19 mouse cellular contexts compared by ENCODE assay signal in genomic region chr8:91126786-91127185, GRCm38 (mm10). TPM values are rescaled to one million over a fixed set of nuclear protein-coding genes. Genes with fewer than 3 reads are reported as not detected.
DNase-seq lines count a peak whose midpoint lies in the region.
"Had no signal": no experiment of that assay in that cellular context is flagged by ENCODE, and none has a peak within 500 bp of the region (broad histone marks: within the 10 kb centered on the region; RNA-seq: fewer than 3 reads in every experiment).

No protein-coding gene starts in this region.

- DNase-seq in layer of hippocampus, adult 18-20 months (ENCODE audit: low spot score in 2 of 2): peak; percentile 49 to 80
- no peak for DNase-seq in layer of hippocampus, postnatal 10 days (ENCODE audit: low spot score in 2 of 2)
- peak; percentile 78 for DNase-seq in brain, adult 2 months (ENCODE audit: low read depth, low spot score)
- DNase-seq in layer of hippocampus, adult 8-10 months (ENCODE audit: low spot score in 2 of 2): peak; percentile 56 to 60
- DNase-seq in left cerebral cortex, postnatal 25 days (ENCODE audit: low spot score in 2 of 2): peak; percentile 57 to 90
- DNase-seq in gastrocnemius, adult 8-10 months (ENCODE audit: low spot score in 2 of 2): no peak
- DNase-seq in cerebellum, postnatal 10 days: no peak
- DNase-seq in kidney, adult 18-20 months: no peak
- DNase-seq: adrenal gland, postnatal 36 days; B cell, adult 2 months; cerebellum, adult 11 months; cerebellum, postnatal 14 days; forebrain, postnatal 0 days; gastrocnemius, postnatal 14 days; kidney, adult 9 months; kidney, postnatal 14 days; liver; retina, postnatal 1 day; thymus, postnatal 14 days had no signal

- intact Hi-C loops in left cerebral cortex, postnatal 25 days (cut with DNase I): no loop called here

RNA-seq across cellular contexts. Expression of gene Rbl2, which starts 56.9 kb away (rescaled TPM):
- 10 to 100 TPM; 40.1 to 45.2 TPM for total RNA-seq in layer of hippocampus, adult 18-20 months (2021)
- 10 to 100 TPM; 29.1 to 29.7 TPM for total RNA-seq in layer of hippocampus, postnatal 10 days (2021)
- total RNA-seq in layer of hippocampus, adult 8-10 months (2022): 10 to 100 TPM; 38.3 to 45.0 (median 42.1) TPM
- total RNA-seq in left cerebral cortex, postnatal 25 days (2021): 10 to 100 TPM; 35.7 to 37.1 TPM
- 10 to 100 TPM; 36.9 to 51.2 (median 41.7) TPM for total RNA-seq in gastrocnemius, adult 8-10 months (2022)

Comparison
In these comparisons a context has a peak if more than half of its experiments do, and no peak if none do; other contexts are left out.
1. DNase-seq: peak in layer of hippocampus, adult 18-20 months (2 of 2), brain, adult 2 months (single experiment), layer of hippocampus, adult 8-10 months (2 of 2) and left cerebral cortex, postnatal 25 days (2 of 2); none in layer of hippocampus, postnatal 10 days (0 of 2), gastrocnemius, adult 8-10 months (0 of 2), cerebellum, postnatal 10 days (0 of 2) and kidney, adult 18-20 months (single experiment).